Mouse (Mus musculus) limb, embryonic 13.5 days (tissue): ENCODE data around the gene Crybg2. TPM values are rescaled to one million over a fixed set of nuclear protein-coding genes. Genes with fewer than 3 reads are reported as not detected.

Experiments used
- polyA plus RNA-seq: library from polyadenylated mRNA; unstranded; fragments of >200 nt; fragmentation: Nextera tagmentation; extraction: Ambion mirVana; gene quantifications from 2 replicates; pipeline ENCODE4 v1.2.1, GENCODE M21; 2015

Crybg2 gene
- polyA plus RNA-seq, 1 experiment from 2014 or later: 4.9 TPM

Other genes with a start within 250 kb of the Crybg2 start
- 38.4 and 42.2 TPM in 2 replicates for gene Rps6ka1, start 173.0 kb upstream of the Crybg2 start, polyA plus RNA-seq
- gene Hmgn2, start 92.2 kb upstream of the Crybg2 start, polyA plus RNA-seq: 2,551 and 2,596 TPM in 2 replicates
- 45.1 and 45.6 TPM in 2 replicates for gene Dhdds, start 59.9 kb upstream of the Crybg2 start, polyA plus RNA-seq
- gene Lin28a, start 42.0 kb upstream of the Crybg2 start, polyA plus RNA-seq: 0.14 and 0.38 TPM in 2 replicates
- not detected in 2 replicates for gene Zfp683, start 7.0 kb upstream of the Crybg2 start, polyA plus RNA-seq
- 10.6 and 11.4 TPM in 2 replicates for gene Cd52, start 34.3 kb downstream of the Crybg2 start, polyA plus RNA-seq
- gene Ubxn11, start 41.8 kb downstream of the Crybg2 start, polyA plus RNA-seq: 13.6 and 14.3 TPM in 2 replicates
- gene Sh3bgrl3, start 68.0 kb downstream of the Crybg2 start, polyA plus RNA-seq: 420 and 444 TPM in 2 replicates
- gene Cep85, start 126.3 kb downstream of the Crybg2 start, polyA plus RNA-seq: 33.3 and 34.9 TPM in 2 replicates
- not detected in 2 replicates for gene Gm7534, start 142.2 kb downstream of the Crybg2 start, polyA plus RNA-seq
- 0.23 TPM in 1 of 2 replicates, not detected in the other for gene Catsper4, start 166.6 kb downstream of the Crybg2 start, polyA plus RNA-seq
- gene Cnksr1, start 177.6 kb downstream of the Crybg2 start, polyA plus RNA-seq: 1.8 and 2.0 TPM in 2 replicates
- gene E130218I03Rik, start 182.8 kb downstream of the Crybg2 start, polyA plus RNA-seq: 0.23 and 0.66 TPM in 2 replicates
- 15.6 and 17.8 TPM in 2 replicates for gene Zfp593, start 184.8 kb downstream of the Crybg2 start, polyA plus RNA-seq
- gene Gm30191, start 186.1 kb downstream of the Crybg2 start, polyA plus RNA-seq: not detected in 2 replicates
- 4.7 and 5.3 TPM in 2 replicates for gene Grrp1, start 193.3 kb downstream of the Crybg2 start, polyA plus RNA-seq
- gene Pdik1l, start 227.1 kb downstream of the Crybg2 start, polyA plus RNA-seq: 21.7 and 22.6 TPM in 2 replicates